Mouse (Mus musculus): ENCODE results near the gene Ush1c. TPM values are rescaled to one million over a fixed set of nuclear protein-coding genes. Genes with fewer than 3 reads are reported as not detected.

Ush1c gene
- total RNA-seq, 2 experiments from 2014 or later: 2.2 to 3.0 TPM

DNA sequence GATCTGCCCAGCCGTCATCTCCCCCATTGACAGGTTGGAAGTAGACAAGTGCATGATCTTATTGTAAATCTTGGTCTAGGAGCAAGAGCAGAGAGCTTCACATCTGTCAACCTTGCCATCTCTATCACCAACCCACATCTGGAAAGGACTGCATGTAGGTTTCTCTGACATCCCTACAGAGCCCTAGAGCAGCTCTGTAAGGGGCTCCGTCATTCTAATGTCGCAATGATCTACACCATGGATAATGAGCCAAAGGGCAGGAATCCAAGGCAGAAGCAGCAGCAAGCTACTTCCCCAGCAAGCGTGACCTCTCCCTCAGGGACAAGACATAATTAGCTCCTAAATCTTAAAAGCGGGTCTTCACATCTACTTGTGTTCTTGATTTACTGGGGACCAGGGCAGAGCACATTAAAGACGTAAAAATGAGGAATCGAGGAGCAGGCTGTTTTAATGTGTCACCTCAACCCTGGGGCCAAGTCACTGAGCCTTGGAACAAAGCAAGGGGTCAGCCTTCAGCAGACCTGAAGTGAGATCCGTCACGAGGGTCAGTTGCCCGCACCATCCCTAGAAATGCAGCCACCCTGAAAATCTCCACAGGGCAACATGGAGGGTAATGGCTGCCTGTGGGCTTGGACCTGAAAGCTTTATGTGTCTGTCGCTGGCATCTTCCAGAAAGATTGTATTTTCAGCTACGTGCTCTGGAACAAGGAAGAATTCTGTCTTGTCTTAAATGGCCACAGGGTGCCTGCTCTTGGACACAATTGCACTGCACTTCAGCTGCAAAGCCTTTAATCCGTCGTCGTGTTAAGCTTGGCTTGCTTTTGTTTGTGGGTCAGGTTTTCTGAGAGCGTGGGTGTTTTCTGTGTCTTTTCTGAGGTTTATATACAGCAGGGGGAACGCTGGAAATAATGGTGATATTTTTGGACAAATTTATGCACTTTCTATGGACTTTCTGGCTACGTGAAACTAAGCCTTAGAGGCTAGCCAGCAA lies 83.5 kb downstream of the Ush1c start:
- DNase-seq: no peak
- intact Hi-C loops (cut with DNase I; ENCODE audit: low total_unique reads): no loop called here

DNA sequence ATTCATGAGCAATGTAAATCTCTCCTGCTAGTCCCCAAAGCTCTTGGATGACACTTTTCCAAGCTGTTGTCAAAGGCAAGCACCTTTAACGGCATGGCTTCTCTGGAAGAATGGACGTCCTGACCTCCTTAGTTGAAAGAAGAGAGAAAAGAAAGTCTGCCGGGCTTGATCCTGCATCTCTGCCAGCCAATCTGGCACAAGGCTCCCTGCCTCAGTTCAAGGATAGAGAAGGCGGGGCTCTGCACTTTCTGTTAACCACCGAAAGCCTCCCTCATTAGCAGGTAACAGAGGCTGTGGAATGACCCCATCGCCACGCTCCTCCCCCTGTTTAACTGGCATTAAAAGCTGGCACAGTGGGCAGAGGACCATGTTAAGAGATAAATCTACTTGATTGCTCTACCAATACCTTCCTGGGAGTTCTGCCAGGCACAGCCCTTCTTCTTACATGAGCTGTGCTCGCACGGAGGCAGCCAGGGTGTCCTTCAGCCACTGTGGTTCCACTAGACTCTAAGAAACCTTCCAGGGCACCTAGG lies 85.4 kb downstream of the Ush1c start:
- no peak for DNase-seq
- intact Hi-C loops (cut with DNase I; ENCODE audit: low total_unique reads): no loop called here

DNA sequence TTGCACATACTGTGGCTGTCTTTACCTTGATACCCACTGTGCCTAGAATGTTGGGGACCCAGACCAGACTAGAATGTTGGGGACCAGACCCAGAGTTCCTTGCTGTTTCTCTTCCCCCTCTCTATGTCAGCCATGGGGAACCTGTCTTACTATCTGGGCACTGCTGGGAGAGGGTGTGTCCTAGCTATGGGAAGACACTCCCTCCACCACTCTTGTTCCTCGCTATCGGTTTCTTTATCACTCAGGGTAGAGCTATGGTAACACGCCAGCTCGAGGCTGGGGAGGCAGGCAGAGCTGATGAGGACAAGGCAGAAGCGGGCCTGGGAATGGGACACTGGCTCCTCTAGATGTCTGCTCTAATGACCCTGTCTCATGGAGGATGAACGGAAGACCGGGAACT lies 90.9 kb downstream of the Ush1c start:
- DNase-seq: no peak
- intact Hi-C loops (cut with DNase I; ENCODE audit: low total_unique reads): no loop called here

DNA sequence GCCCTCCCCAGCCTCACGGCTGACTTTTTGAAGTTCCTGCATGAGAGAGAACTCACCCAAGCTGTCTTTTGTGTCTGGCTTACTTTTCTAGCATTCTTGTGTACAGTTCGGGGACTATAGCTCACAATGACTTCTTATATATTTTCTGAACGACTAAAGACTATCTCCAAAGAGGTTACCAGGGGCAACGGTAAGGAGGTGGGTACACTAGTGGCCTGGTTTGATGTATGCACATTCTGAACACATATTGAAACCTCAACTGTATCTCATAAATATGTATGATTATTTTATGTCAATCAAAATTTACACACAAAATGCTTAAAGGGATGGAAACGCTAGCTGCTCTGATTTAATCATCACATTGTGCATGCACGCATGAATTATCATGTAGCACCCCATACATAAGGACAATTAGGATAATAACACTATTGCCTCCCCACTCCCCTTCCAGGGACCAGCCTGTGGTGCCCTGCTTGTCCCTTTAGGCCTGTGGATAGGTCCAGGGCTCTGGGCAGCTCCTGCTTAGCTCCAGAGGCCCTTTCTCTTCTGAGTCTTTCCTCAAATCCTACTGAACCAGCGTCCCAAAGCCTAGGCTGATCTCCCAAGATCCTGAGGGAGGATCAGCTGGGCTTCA lies 91.5 kb downstream of the Ush1c start:
- no peak for DNase-seq

More for the DNA sequence above, 91.5 kb downstream of the Ush1c start:
- intact Hi-C loops (cut with DNase I; ENCODE audit: low total_unique reads): no loop called here

Other genes with a start within 250 kb of the Ush1c start
- gene Abcc6, start 208.2 kb downstream of the Ush1c start, total RNA-seq (2021): under 1 TPM; 0.07 to 0.21 TPM
- gene Nomo1, start 204.8 kb downstream of the Ush1c start, total RNA-seq (2021): 10 to 100 TPM; 40.3 to 42.2 TPM
- gene Kcnj11, start 137.7 kb downstream of the Ush1c start, total RNA-seq (2021): 10 to 100 TPM; 70.7 to 71.9 TPM
- gene Abcc8, start 58.5 kb downstream of the Ush1c start, total RNA-seq (2021): 1 to 10 TPM; 3.5 to 4.6 TPM
- gene Otog, start 2.5 kb upstream of the Ush1c start, total RNA-seq (2021): under 1 TPM; 0.31 to 0.33 TPM
- gene Myod1, start 138.0 kb upstream of the Ush1c start, total RNA-seq (2021): 10 to 100 TPM; 24.3 to 30.6 TPM
- 10 to 100 TPM; 34.8 to 35.1 TPM for gene Kcnc1, start 158.0 kb upstream of the Ush1c start, total RNA-seq (2021)

Data from gastrocnemius, postnatal 14 days (tissue).